Comparison of ENCODE assay signal across 11 mouse cellular contexts in genomic region chr11:81897547-81898354, GRCm38 (mm10). TPM values are rescaled to one million over a fixed set of nuclear protein-coding genes. Genes with fewer than 3 reads are reported as not detected.
A peak's percentile ranks its signal among the peaks of the same experiment; 100 is the strongest.
DNase-seq lines count a peak whose midpoint lies in the region; ATAC-seq lines count a peak whose summit lies in the region.
"Had no signal": no experiment of that assay in that cellular context is flagged by ENCODE, and none has a peak within 500 bp of the region (broad histone marks: within the 10 kb centered on the region; RNA-seq: fewer than 3 reads in every experiment).

No protein-coding gene starts in this region.

- WGBS in embryonic facial prominence, embryonic 10.5 days, result 10% methylated on average over 8 of the region's 8 CpGs
- 1% methylated on average over 8 of the region's 8 CpGs for WGBS in hindbrain, embryonic 15.5 days
- WGBS in midbrain, embryonic 14.5 days, result 1% methylated on average over 8 of the region's 8 CpGs
- 5% methylated on average over 8 of the region's 8 CpGs for WGBS in intestine, embryonic 16.5 days
- WGBS in heart, embryonic 11.5 days (ENCODE audit: insufficient replicate concordance), result 11% methylated on average over 8 of the region's 8 CpGs

- H3K36me3 ChIP-seq in embryonic facial prominence, embryonic 10.5 days (replicated peaks), result no peaks in the 10 kb centered on the region
- H3K36me3 ChIP-seq in hindbrain, embryonic 15.5 days, result no peaks in the 10 kb centered on the region
- H3K36me3 ChIP-seq in midbrain, embryonic 14.5 days (ENCODE audit: control insufficient read depth, insufficient read depth, low read length), result no peaks in the 10 kb centered on the region
- no peaks in the 10 kb centered on the region for H3K36me3 ChIP-seq in intestine, embryonic 16.5 days (ENCODE audit: control insufficient read depth, insufficient read depth, low read length)
- no peaks in the 10 kb centered on the region for H3K36me3 ChIP-seq in heart, embryonic 11.5 days (ENCODE audit: control insufficient read depth, insufficient read depth, low read length)

- H3K9me3 ChIP-seq in embryonic facial prominence, embryonic 10.5 days, result no peaks in the 10 kb centered on the region
- H3K9me3 ChIP-seq in hindbrain, embryonic 15.5 days, result no peaks in the 10 kb centered on the region
- no peaks in the 10 kb centered on the region for H3K9me3 ChIP-seq in midbrain, embryonic 14.5 days (ENCODE audit: control insufficient read depth, low read length)
- no peaks in the 10 kb centered on the region for H3K9me3 ChIP-seq in intestine, embryonic 16.5 days (ENCODE audit: control insufficient read depth, low read length)
- H3K9me3 ChIP-seq in heart, embryonic 11.5 days (replicated peaks; ENCODE audit: control insufficient read depth, low read length), result no peaks in the 10 kb centered on the region

- peak overlapping the region; percentile 7; the same call in 1 of the 2 replicates for H3K4me2 ChIP-seq in hindbrain, embryonic 15.5 days
- peak overlapping the region; percentile 18 for H3K4me2 ChIP-seq in midbrain, embryonic 14.5 days (ENCODE audit: low read length)
- H3K4me2 ChIP-seq in intestine, embryonic 16.5 days (ENCODE audit: low read depth, low read length), result no peak overlapping the region
- H3K4me2 ChIP-seq in heart, embryonic 11.5 days, result no peak overlapping the region

- H3K27me3 ChIP-seq in embryonic facial prominence, embryonic 10.5 days (replicated peaks; ENCODE audit: low read depth, poor library complexity, severe bottlenecking), result no peaks in the 10 kb centered on the region
- no peaks in the 10 kb centered on the region for H3K27me3 ChIP-seq in hindbrain, embryonic 15.5 days
- no peaks in the 10 kb centered on the region for H3K27me3 ChIP-seq in midbrain, embryonic 14.5 days (ENCODE audit: control insufficient read depth, insufficient read depth, low read length)
- no peaks in the 10 kb centered on the region for H3K27me3 ChIP-seq in intestine, embryonic 16.5 days (replicated peaks; ENCODE audit: control insufficient read depth, insufficient read depth, low read length)
- no peaks in the 10 kb centered on the region for H3K27me3 ChIP-seq in heart, embryonic 11.5 days (ENCODE audit: control insufficient read depth, insufficient read depth, low read length)

- DNase-seq in ZHBTc4 (ENCODE audit: low read depth, low spot score) (peak; percentile 56), MN1 (ENCODE audit: low spot score) (no peak)
- DNase-seq in embryonic facial prominence, embryonic 10.5 days (ENCODE audit: low spot score), result peak; percentile 12
- peak; percentile 81 for DNase-seq in midbrain, embryonic 14.5 days
- DNase-seq in spleen, adult 18-20 months, result no peak
- DNase-seq: heart, postnatal 14 days had no signal

- no peak overlapping the region for H3K4me3 ChIP-seq in embryonic facial prominence, embryonic 10.5 days
- no peak overlapping the region for H3K4me3 ChIP-seq in hindbrain, embryonic 15.5 days
- no peak overlapping the region for H3K4me3 ChIP-seq in midbrain, embryonic 14.5 days (replicated peaks; ENCODE audit: low read depth, low read length)
- no peak overlapping the region for H3K4me3 ChIP-seq in intestine, embryonic 16.5 days (ENCODE audit: low read length)
- no peak overlapping the region for H3K4me3 ChIP-seq in heart, embryonic 11.5 days (ENCODE audit: low read depth, low read length)

- no peak overlapping the region for H3K9ac ChIP-seq in hindbrain, embryonic 15.5 days
- no peak overlapping the region for H3K9ac ChIP-seq in midbrain, embryonic 14.5 days (replicated peaks; ENCODE audit: low read length)
- no peak overlapping the region for H3K9ac ChIP-seq in intestine, embryonic 16.5 days (ENCODE audit: low read depth, low read length)
- H3K9ac ChIP-seq in heart, embryonic 11.5 days (ENCODE audit: low read depth, low read length), result no peak overlapping the region

- H3K27ac ChIP-seq in embryonic facial prominence, embryonic 10.5 days (replicated peaks), result no peak overlapping the region
- peak overlapping the region; percentile 75 for H3K27ac ChIP-seq in hindbrain, embryonic 15.5 days (replicated peaks)
- H3K27ac ChIP-seq in midbrain, embryonic 14.5 days (replicated peaks; ENCODE audit: low read depth, low read length), result peak overlapping the region; percentile 69
- no peak overlapping the region for H3K27ac ChIP-seq in intestine, embryonic 16.5 days (ENCODE audit: low read length)
- H3K27ac ChIP-seq in heart, embryonic 11.5 days (ENCODE audit: low read depth, low read length), result no peak overlapping the region

- ATAC-seq in hindbrain, embryonic 15.5 days (ENCODE audit: low FRiP score, low read depth), result peak; percentile 92
- peak; percentile 31; the same call in 1 of the 2 replicates for ATAC-seq in midbrain, embryonic 14.5 days (ENCODE audit: low FRiP score, low TSS enrichment)
- no peak for ATAC-seq in intestine, embryonic 16.5 days
- no peak for ATAC-seq in heart, embryonic 11.5 days (replicated peaks; ENCODE audit: insufficient number of reproducible peaks, low FRiP score, low TSS enrichment)

- peaks cover 11% of the 10 kb centered on the region for H3K4me1 ChIP-seq in embryonic facial prominence, embryonic 10.5 days
- peaks cover 18% of the 10 kb centered on the region for H3K4me1 ChIP-seq in hindbrain, embryonic 15.5 days (replicated peaks)
- H3K4me1 ChIP-seq in midbrain, embryonic 14.5 days (ENCODE audit: control insufficient read depth, insufficient read depth, low read length), result peaks cover 17% of the 10 kb centered on the region
- no peaks in the 10 kb centered on the region for H3K4me1 ChIP-seq in intestine, embryonic 16.5 days (ENCODE audit: control insufficient read depth, insufficient read depth, low read length)
- no peaks in the 10 kb centered on the region for H3K4me1 ChIP-seq in heart, embryonic 11.5 days (ENCODE audit: control insufficient read depth, insufficient read depth, low read length)

RNA-seq across cellular contexts. Expression of gene 5530401A14Rik, which starts 37.3 kb away (rescaled TPM):
- polyA plus RNA-seq in embryonic facial prominence, embryonic 10.5 days (2016; fragmentation: Nextera tagmentation; extraction: Ambion mirVana), result 0.05 TPM in 1 of 2 replicates, not detected in the other
- 0.73 and 1.2 TPM in 2 replicates for polyA plus RNA-seq in hindbrain, embryonic 15.5 days (2015; fragmentation: Nextera tagmentation; extraction: Ambion mirVana)
- 0.64 and 0.73 TPM in 2 replicates for polyA plus RNA-seq in midbrain, embryonic 14.5 days (2014; fragmentation: Nextera tagmentation; extraction: Ambion mirVana)
- 0.05 TPM in 1 of 2 replicates, not detected in the other for polyA plus RNA-seq in intestine, embryonic 16.5 days (2015; fragmentation: Nextera tagmentation; extraction: Ambion mirVana)
- 0.06 TPM in 1 of 2 replicates, not detected in the other for polyA plus RNA-seq in heart, embryonic 11.5 days (2014; fragmentation: Nextera tagmentation; extraction: Ambion mirVana)
- polyA plus RNA-seq: liver, embryonic 16.5 days; spleen, adult 2 months had no signal

Comparison
In these comparisons a context has a peak if more than half of its experiments do, and no peak if none do; other contexts are left out.
1. DNase-seq: peak in ZHBTc4 (single experiment), embryonic facial prominence, embryonic 10.5 days (single experiment) and midbrain, embryonic 14.5 days (single experiment); none in MN1 (single experiment) and spleen, adult 18-20 months (0 of 2).
2. H3K27ac ChIP-seq: peak in hindbrain, embryonic 15.5 days (single experiment) and midbrain, embryonic 14.5 days (single experiment); none in embryonic facial prominence, embryonic 10.5 days (single experiment), intestine, embryonic 16.5 days (single experiment) and heart, embryonic 11.5 days (single experiment).
3. ATAC-seq: peak in hindbrain, embryonic 15.5 days (single experiment) and midbrain, embryonic 14.5 days (single experiment); none in intestine, embryonic 16.5 days (single experiment) and heart, embryonic 11.5 days (single experiment).
4. H3K4me2 ChIP-seq: peak in hindbrain, embryonic 15.5 days (single experiment) and midbrain, embryonic 14.5 days (single experiment); none in intestine, embryonic 16.5 days (single experiment) and heart, embryonic 11.5 days (single experiment).